Mouse (Mus musculus) forebrain, postnatal 0 days (tissue): ENCODE results near the gene Armc7. TPM values are rescaled to one million over a fixed set of nuclear protein-coding genes. Genes with fewer than 3 reads are reported as not detected.
"Not testable (repeated sequence)": the region's sequence is repeated elsewhere in the genome, so short reads cannot be mapped to it uniquely, and the experiment has no call there.

Source experiments
- ATAC-seq: fragments of 200-750 bp; cut with Nextera tagmentation; 2 replicates; pipeline ENCODE4 v1.8.0; 2017; ENCODE audit warnings: mild to moderate bottlenecking, moderate library complexity
- DNase-seq: peaks from one replicate; pipeline ENCODE4 v3.0.0-alpha.2; 2015
- H3K27ac ChIP-seq: fragments of 300-500 bp; sonication (generic); 2 replicates; pipeline ENCODE4 v1.5.1; 2014; ENCODE audit warnings: low read depth, mild to moderate bottlenecking, antibody characterized with exemption, low read length, moderate library complexity, mixed read lengths
- H3K27me3 ChIP-seq: fragments of 300-500 bp; sonication (generic); 2 replicates; pipeline ENCODE4 v1.6.1; 2014; ENCODE audit warnings: mild to moderate bottlenecking, low read length, mixed read lengths; ENCODE audit not compliant: insufficient read depth
- H3K36me3 ChIP-seq: fragments of 300-500 bp; sonication (generic); 2 replicates; pipeline ENCODE4 v1.6.1; 2014; ENCODE audit warnings: mild to moderate bottlenecking, moderate library complexity; ENCODE audit not compliant: insufficient read depth
- H3K4me1 ChIP-seq: fragments of 300-500 bp; sonication (generic); 2 replicates; pipeline ENCODE4 v1.6.1; 2014; ENCODE audit warnings: antibody characterized with exemption; ENCODE audit not compliant: insufficient read depth
- H3K4me2 ChIP-seq: fragments of 300-500 bp; sonication (generic); 2 replicates; pipeline ENCODE4 v1.6.1; 2014; ENCODE audit warnings: low read depth, mild to moderate bottlenecking, moderate library complexity
- H3K4me3 ChIP-seq: fragments of 300-500 bp; sonication (generic); 2 replicates; pipeline ENCODE4 v1.5.1; 2014; ENCODE audit warnings: low read depth, low read length, mixed read lengths
- H3K9ac ChIP-seq: fragments of 300-500 bp; sonication (generic); 2 replicates; pipeline ENCODE4 v1.6.1; 2014; ENCODE audit warnings: mild to moderate bottlenecking
- H3K9me3 ChIP-seq: fragments of 300-500 bp; sonication (generic); 2 replicates; pipeline ENCODE4 v1.6.1; 2016; ENCODE audit warnings: low read length
- CTCF ChIP-seq: sonication (generic); IDR thresholded peaks from 2 replicates; pipeline ENCODE4 v1.5.1; 2016; ENCODE audit warnings: antibody characterized with exemption, control low read depth, low read depth
- WGBS: fragments of 180-500 bp; shearing (Covaris S2); extraction: QIAGEN DNeasy Blood & Tissue Kit; methylation state at CpG from one replicate; pipeline ENCODE4 v1.1.7; 2014; 5-methylcytosine and 5-hydroxymethylcytosine counted together
- polyA plus RNA-seq: library from polyadenylated mRNA; unstranded; fragments of >200 nt; fragmentation: Nextera tagmentation; extraction: Ambion mirVana; gene quantifications from 2 replicates; pipeline ENCODE4 v1.2.1, GENCODE M21; 2015
- total RNA-seq: library from RNA; depleted of rRNA; stranded (reverse); fragments of >200 nt; gene quantifications from 2 replicates; pipeline ENCODE4 v1.2.3, GENCODE M21; 2014

The Armc7 gene
- total and polyA plus RNA-seq, 2 experiments from 2014 or later: 11.2 TPM

DNA sequence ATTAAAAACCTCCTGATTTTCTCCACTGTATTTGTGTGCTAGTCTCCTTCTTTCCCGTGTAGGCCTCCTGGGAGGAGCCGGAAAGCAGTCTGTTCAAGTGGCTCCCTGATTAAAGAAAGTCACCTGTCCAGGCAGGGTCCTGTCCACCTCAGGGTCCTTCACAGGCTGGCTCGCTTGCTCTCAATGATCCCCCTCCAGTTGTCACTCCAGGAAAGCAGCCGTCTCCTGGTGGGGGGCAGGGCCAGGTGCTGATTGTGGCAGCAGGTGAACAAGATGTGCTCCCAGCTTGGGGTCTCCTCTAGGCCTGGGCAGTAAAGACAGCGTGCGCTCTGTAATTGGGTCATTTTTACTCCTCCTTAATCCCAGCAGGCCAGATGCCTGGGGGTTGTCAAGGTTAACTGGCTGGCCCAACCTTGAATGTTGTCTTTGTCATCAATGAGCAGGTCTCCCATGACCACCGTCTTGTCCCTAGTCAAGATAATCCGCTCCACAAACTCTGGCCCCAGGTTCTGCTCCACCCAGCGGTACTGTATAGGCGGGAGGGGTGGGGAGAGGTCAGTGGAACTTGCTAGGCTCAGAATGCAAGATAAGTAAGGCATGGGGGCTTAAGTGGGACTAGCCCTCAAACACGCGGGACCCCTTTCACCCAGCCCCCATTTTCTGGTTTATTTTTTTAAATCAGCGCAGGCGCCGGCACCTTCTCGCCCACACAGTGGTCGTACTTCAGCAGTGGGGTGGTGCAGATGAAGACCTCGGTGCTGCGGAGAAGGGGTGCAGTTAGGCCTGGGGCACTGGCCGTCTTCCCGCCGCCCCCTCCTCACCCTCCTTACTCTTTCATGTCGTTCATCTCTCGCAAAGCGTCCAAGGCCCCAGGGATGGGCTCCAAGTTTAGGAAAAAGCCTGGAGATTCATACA, 15.2 kb downstream of the Armc7 start:
- H3K27ac ChIP-seq: peak overlapping the region; percentile 15; the same call in 1 of the 2 replicates
- H3K4me1 ChIP-seq: no peaks in the 10 kb centered on the region
- no peaks in the 10 kb centered on the region for H3K27me3 ChIP-seq
- no peak for TF ChIP-seq CTCF
- peak overlapping the region; percentile 69 for H3K4me2 ChIP-seq
- 21% methylated on average over 25 of the region's 25 CpGs for WGBS
- H3K9ac ChIP-seq: peak overlapping the region; percentile 76
- H3K9me3 ChIP-seq: no peaks in the 10 kb centered on the region
- peak overlapping the region; percentile 71 for H3K4me3 ChIP-seq
- ATAC-seq (peak; percentile 3; the same call in 1 of the 2 replicates), DNase-seq (no peak)
- H3K36me3 ChIP-seq: peaks cover 19% of the 10 kb centered on the region

DNA sequence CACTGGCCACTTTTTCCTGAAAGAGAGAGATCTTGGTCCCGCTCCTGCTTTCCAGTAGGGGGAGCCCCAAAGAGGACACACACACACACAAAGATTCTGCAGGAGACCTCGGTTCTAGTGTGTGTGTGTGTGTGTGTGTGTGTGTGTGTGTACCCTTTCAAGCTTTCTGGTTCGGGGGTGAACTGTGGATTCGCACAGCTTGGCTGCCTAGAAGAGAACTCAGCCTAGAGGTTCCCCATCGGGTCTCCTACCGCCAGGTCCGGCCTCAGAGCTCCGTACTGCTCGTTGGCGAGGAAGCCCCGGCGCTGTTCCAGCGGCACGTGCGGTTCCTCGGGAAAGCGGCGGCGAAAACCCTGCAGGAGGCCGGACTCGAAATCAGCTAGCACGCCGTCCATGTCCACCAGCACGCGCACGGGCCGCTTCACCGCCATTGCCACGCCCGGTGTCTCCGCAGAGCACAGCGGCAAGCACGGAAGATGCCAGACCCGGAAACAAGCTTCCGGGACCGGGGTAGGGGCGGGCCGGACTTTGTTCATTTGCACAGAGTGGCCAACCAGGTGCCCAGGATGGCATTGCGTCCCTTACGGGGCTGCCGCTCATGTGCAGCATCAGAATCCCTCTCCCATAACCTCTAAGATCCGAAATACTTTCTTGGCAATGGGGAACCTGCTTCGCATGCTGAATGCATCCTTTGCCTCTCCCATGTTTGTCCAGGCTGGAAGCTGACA, 16.1 kb downstream of the Armc7 start, which contains the start of gene Nt5c:
TSS of gene Nt5c (minus strand) at position 507 of the 728 bp plus-strand sequence.
- peak within 1 kb of the TSS; percentile 71 for H3K4me3 ChIP-seq
- H3K36me3 ChIP-seq: peaks cover 19% of the 10 kb centered on the region
- DNase-seq (peak; percentile 89), ATAC-seq (peak; percentile 95)
- H3K9ac ChIP-seq: peak within 1 kb of the TSS; percentile 76
- H3K27ac ChIP-seq: peak within 1 kb of the TSS; percentile 89
- peak; percentile 88 for TF ChIP-seq CTCF
- H3K4me1 ChIP-seq: no peaks in the 10 kb centered on the region
- peak within 1 kb of the TSS; percentile 69 for H3K4me2 ChIP-seq
- H3K27me3 ChIP-seq: no peaks in the 10 kb centered on the region
- H3K9me3 ChIP-seq: no peaks in the 10 kb centered on the region
- 4% methylated on average over 43 of the region's 43 CpGs for WGBS

DNA sequence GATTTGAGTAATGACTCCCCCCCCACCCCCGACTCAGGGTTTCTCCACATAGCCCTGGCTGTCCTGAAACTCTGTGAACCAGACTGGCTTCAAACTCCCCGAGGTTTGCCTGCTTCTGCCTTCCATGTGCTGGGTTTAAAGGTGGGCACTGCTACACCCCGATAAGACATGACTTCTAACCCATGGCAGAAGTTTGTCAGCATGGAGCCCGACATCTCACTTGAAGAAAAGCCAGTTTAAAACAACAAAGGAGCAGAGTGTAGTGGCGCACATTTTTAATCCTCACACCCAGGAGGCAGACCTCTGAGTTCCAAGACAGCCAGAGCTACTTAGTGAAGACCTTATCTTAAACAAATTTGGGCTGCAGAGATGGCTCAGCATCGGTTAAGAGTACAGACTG, 16.9 kb downstream of the Armc7 start:
- no peak overlapping the region for H3K9ac ChIP-seq
- peak overlapping the region; percentile 69 for H3K4me2 ChIP-seq
- ATAC-seq: no peak
- no peak for DNase-seq
- WGBS: 33% methylated on average over 6 of the region's 6 CpGs
- H3K9me3 ChIP-seq: no peaks in the 10 kb centered on the region
- no peaks in the 10 kb centered on the region for H3K27me3 ChIP-seq
- peak overlapping the region; percentile 71; the same call in 1 of the 2 replicates for H3K4me3 ChIP-seq
- no peak overlapping the region for H3K27ac ChIP-seq
- no peak for TF ChIP-seq CTCF
- peaks cover 26% of the 10 kb centered on the region for H3K36me3 ChIP-seq
- no peaks in the 10 kb centered on the region for H3K4me1 ChIP-seq

DNA sequence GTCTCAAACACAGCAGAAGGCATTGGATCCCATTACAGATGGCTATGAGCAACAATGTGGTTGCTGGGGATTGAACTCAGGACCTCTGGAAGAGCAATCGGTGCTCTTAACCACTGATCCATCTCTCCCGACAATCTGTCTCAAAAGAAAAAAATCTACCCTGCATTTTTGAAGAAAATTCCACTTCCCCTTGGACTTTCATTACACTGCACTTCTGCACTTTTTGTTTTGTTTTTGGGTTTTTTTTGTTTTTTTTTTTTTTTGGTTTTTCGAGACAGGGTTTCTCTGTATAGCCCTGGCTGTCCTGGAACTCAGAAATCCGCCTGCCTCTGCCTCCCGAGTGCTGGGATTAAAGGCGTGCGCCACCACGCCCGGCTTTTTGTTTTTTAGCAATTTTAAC, 21.1 kb downstream of the Armc7 start:
- H3K9ac ChIP-seq, H3K27me3 ChIP-seq, DNase-seq, H3K4me2 ChIP-seq, ATAC-seq, H3K27ac ChIP-seq, H3K4me3 ChIP-seq, H3K4me1 ChIP-seq, H3K9me3 ChIP-seq: not testable (repeated sequence)
- peaks cover 47% of the 10 kb centered on the region for H3K36me3 ChIP-seq
- 85% methylated on average over 9 of the region's 9 CpGs for WGBS

DNA sequence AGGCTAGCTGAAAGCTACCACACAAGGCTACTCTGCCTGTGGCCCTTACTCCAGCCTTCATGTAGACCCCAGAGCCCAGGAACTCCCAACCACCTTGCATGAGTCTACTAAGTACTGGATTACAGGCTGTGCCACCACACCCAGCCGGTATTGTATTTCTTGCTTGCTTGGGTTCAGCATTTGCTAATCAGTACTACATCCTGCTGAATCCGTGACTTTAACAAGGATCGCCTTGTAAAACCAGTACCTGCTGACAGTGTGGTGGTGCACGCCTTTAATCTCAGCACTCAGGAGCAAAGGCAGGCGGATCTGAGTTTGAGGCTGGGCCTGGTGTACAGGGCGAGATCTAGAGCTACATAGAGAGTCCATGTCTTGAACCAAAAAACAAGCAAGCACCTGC, 27.2 kb downstream of the Armc7 start:
- peaks cover 5% of the 10 kb centered on the region; the same call in 1 of the 2 replicates for H3K4me1 ChIP-seq
- ATAC-seq: no peak
- H3K36me3 ChIP-seq: peaks cover 52% of the 10 kb centered on the region
- no peak for DNase-seq
- H3K9me3 ChIP-seq: no peaks in the 10 kb centered on the region
- H3K4me2 ChIP-seq: no peak overlapping the region
- no peak overlapping the region for H3K9ac ChIP-seq
- H3K27me3 ChIP-seq: no peaks in the 10 kb centered on the region
- H3K27ac ChIP-seq: no peak overlapping the region
- no peak for TF ChIP-seq CTCF
- no peak overlapping the region for H3K4me3 ChIP-seq
- WGBS: 93% methylated on average over 6 of the region's 6 CpGs

DNA sequence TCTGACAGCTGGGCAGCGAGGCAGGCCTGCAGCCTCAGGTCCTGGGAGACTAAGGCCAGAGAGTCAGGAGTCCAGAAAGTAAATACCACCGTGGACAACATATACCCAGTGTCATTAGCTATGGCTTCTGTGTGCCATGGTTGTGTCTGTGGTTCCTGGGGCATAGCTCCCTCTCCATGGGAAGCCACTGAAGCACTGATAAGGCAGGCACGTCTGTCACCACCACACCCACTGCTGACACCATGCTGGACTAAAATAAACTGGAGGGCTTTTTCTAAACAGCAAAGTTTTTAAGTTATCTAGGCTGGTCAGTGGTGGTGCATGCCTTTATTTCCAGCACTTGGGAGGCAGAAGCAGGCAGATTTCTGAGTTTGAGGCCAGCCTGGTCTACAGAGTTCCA, 31.1 kb downstream of the Armc7 start:
- DNase-seq (no peak), ATAC-seq (no peak)
- Histone ChIP-seq H3K9ac (no peak overlapping the region), H3K9me3 (no peaks in the 10 kb centered on the region), H3K27ac (no peak overlapping the region), H3K4me1 (peaks cover 27% of the 10 kb centered on the region), H3K4me2 (no peak overlapping the region), H3K4me3 (no peak overlapping the region), H3K27me3 (no peaks in the 10 kb centered on the region), H3K36me3 (peaks cover 14% of the 10 kb centered on the region)
- 73% methylated on average over 3 of the region's 3 CpGs for WGBS
- TF ChIP-seq CTCF: no peak

DNA sequence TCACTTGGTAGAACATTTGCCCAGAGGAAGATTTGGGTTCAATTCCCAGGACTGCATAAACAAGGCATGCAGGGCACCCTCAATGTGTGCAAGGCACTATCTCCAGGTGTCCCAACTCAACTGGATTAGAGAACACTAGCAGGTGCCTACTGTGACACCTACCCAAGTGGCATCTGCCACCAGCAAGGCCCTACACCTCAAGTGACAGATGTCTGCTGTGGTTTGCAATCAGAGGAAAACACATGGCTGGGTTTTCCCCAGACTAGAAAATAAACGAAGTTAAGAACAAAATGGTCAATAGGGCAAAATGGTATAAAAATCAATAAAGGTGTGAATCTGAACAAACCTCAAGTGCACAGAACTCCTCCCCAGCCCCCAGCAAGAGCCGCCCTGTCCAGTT, 32.6 kb downstream of the Armc7 start:
- no peak overlapping the region for H3K4me3 ChIP-seq
- peaks cover 27% of the 10 kb centered on the region for H3K4me1 ChIP-seq
- H3K27me3 ChIP-seq: no peaks in the 10 kb centered on the region
- no peak overlapping the region for H3K4me2 ChIP-seq
- H3K9ac ChIP-seq: no peak overlapping the region
- no peak for TF ChIP-seq CTCF
- no peaks in the 10 kb centered on the region for H3K9me3 ChIP-seq
- ATAC-seq (no peak), DNase-seq (no peak)
- 73% methylated on average over 2 of the region's 2 CpGs for WGBS
- H3K27ac ChIP-seq: no peak overlapping the region
- 0 out of 2 replicates have a peak, but pooled peaks cover 2% of the 10 kb centered on the region for H3K36me3 ChIP-seq
